Mouse (Mus musculus): ENCODE measurements around the gene Hexb.

Gene Hexb

DNA sequence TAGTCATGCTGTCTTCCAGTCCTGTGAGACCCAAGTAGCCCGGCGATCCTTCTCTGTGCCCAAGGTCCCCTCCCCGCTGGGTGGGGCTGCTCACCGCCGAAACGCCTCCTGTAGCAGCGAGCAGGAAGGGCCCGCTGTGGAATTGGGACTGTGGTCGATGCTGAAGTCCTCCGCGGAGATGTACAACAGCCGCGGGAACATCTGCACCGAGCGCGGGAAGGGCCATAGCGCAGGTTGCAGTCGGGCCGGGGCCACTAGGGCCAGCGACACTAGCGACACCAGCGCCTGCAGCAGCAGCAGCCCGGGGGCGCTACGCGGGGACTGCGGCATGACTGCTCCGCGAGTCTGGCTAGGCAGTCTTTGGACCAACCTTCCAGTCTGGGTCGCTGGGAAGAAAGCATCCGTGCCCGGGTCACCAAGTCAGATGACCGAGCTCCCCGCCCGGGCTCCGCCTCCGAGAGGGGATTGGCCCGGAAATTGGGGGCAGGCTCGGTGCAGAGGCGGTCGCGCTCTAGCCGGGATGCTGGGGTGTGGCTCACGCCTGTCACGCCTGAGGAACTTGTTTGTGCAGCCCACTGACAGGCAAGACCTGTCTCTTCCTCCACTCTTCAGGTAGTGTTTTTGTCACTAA lies at the start of gene Hexb:
TSS of gene Hexb (minus strand) at position 426 of the 631 bp plus-strand sequence.
- DNase-seq = peak; percentile 96

DNA sequence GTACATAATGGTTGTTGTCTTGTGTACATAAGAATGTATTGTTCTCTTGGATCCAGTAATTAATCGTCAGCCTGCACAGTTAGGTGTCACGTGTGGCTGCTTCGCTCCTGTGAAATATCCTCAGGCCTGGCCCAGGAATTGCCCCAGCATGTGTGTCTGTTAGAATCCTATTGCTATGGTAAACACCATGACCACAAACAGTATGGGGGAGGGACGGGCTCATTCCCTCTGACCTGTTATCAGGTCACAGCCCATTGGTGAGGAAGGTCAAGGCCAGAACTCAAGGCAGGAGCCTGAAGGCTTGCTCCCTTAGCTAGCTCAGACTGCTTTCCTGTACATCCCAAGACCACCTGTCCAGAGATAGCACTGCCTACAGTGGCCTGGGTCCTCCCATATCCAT lies 49.6 kb upstream of the Hexb start:
- DNase-seq = no peak

DNA sequence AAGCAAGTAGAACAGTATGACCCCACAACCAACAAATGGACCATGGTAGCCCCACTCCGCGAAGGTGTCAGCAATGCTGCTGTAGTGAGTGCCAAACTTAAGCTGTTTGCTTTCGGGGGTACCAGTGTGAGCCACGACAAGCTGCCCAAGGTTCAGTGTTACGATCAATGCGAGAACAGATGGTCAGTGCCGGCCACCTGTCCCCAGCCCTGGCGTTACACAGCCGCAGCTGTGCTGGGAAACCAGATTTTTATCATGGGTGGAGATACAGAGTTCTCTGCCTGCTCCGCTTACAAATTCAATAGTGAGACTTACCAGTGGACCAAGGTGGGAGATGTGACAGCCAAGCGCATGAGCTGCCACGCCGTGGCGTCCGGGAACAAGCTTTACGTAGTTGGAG lies 48.1 kb upstream of the Hexb start:
- no peak for DNase-seq

DNA sequence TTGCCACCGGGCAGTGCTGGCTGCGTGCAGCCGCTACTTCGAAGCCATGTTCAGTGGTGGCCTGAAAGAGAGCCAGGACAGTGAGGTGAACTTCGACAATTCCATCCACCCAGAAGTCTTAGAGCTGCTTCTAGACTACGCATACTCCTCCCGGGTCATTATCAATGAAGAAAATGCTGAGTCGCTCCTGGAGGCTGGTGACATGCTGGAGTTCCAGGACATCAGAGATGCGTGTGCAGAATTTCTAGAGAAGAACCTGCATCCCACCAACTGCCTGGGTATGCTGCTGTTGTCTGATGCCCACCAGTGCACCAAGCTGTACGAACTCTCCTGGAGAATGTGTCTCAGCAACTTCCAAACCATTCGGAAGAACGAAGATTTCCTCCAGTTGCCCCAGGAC lies 47.0 kb upstream of the Hexb start:
- no peak for DNase-seq

DNA sequence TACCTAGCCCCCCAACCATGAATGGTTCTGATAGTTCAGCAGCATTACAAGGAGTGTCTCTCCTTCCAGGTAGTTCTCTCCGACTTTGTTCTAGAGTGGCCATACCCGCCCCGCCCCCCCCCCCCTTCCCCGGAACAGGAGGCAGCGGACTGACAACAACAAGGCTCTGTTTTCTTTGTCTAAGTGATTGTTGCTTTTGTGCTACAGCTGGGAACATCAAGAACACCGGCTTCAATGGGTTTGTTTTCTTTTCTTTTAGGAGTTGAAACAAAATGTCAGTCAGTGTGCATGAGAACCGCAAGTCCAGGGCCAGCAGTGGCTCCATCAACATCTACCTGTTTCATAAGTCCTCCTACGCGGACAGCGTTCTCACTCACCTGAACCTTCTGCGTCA lies 46.6 kb upstream of the Hexb start:
- DNase-seq = no peak

DNA sequence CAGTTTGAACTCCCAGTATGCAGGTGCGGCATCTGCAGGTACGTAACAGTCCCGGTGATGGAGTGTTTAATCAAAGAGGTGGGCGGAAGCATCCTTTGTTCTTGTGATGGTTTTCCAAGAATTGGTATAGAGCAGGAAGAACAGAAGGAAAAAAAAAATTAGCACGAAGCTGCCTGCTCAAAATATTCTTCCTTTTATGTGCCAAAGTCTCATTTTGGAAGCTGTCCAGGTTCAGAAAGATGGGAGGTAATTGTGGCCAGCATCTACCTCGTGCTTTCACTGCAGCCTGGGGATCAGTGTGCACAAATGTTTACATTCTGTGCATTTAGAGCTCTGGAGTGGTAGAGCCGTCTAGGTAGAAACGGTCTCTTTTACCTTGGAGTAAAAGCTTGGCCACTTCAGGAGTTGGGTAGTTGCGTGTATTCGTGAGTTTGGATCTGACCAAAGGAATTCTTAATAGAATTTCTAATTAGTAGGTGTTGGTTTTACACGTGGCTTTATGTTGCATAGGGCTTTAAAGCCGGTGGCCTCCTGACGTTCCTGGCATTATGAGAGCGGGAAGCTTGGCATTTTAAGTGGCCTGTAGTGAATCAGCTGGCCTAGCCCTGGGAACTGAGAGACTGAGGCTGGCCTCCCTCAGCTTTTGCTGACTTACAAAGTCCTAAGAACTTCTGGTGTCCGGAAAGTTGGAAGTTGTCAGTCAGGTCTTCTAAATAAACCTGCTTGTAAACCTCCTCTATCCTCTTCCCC lies 46.0 kb upstream of the Hexb start:
- no peak for DNase-seq

DNA sequence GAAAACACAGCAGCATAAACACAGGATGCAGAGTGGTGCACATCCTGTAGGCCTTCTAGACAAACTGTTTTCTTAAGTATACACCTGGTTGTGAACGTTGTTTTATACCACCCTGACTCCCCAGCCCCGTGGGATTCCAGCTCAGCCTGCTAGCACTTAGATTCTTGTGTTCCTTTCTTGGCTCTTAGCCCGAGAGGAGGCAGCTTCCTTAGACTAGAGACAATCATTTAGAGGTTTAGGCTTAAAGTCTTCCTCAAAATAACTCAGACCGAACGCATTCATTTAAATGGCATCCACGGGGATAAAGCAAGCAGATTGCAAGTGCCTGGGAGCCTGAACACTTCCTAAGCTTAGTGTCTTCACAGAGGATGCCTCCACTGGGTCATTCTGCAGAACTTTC lies 44.6 kb upstream of the Hexb start:
- peak; percentile 20 for DNase-seq

DNA sequence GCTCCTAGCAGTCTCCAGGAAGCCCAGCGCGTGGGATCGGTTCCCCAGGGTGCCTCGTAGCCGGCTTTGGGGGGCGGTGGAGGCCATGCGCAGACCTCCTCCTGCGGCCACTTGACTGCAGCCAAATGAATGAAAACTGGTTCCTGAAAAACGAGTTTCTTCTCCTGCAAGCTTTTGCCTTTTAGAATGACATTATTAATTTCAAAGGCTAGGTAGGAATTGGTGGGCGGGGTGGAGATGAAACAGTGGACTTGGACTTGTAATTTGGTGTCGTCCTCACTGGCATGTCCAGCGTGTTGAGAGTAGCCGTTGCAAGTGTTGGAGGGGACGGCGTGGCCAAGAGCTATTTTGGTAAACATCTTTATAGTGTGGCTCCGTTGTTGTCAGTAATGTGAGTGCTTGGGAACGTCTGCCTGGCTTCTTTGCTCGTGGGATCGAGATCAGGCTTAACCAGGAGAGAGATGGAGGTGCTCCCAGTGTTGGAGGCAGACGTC lies 43.7 kb upstream of the Hexb start:
- DNase-seq = no peak

DNA sequence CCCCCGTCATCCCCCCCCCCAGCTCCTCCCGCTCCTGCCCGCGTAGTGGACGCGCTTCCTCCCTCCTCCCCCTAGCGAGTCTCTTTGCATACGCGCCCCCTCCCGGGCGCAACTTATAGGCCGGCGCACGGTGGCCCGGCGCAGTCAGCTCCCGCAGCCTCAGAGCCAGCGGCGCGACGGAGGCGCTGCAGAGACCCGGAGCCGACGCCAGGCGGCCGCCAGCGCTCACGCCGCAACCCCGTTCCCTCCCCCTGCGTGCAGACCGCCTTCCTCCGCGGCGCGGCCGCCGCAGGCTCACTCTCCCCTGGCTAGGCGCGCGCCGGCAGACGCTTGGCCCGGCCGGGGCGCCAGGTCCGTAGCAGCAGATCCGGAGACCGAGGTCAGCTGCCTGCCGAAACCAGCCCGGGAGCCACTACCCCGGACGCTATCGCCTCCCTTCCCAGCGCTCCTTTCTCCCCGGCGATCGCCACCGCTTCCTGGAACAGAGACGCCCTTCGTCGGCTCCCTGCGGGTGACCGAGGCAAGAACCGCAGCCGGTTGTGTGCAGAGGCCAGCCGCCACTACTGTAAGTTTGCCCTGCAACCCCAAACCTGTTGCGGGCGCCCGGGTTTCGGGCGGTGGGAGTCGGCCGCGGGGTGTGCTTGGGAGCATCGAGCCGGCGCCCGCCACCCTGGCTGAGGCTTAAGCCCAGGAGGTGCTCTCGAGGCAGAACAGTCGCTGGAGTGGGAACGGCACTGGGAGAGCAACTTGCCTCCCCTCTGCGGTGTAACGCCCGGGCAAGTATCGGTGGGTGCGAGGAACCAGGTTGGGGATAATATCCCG lies 43.0 kb upstream of the Hexb start, which contains the start of gene Enc1:
TSS of gene Enc1 (plus strand) at position 141 of the 822 bp plus-strand sequence.
- DNase-seq = peak; percentile 93

DNA sequence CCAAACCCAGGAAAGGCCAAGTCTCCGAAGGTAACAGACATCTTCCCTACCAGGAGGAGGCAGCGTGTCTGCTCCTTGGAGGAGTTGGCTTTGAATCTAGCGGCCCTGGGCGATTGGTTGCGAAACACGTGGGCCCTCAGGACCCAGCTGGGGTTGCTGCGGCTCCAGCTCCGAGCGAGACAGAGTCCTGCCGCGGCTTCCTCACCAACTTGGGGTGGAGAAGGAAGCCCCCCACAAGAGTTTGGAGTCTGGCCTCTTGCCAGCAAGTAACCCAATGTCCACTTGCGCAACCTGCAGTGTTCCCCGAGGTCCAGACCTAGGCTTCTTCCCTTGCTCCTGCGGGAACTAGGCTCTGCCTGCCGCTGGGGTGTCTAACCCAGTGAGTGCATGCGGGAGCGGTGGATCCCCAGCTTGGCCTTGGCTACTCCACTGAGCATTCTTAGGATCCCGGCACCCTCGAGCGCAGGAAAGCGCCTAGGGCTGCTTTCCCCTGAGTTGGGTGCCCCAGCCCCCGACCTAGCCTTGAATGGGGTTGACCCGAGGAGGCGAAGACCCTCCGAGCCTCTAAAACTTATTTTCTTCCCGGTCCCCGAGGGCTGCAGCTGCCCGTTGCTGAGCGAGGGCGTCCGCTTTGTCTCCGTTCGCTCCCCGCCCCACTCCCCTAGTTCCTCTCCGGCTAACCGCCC lies 42.3 kb upstream of the Hexb start:
- DNase-seq = peak; percentile 87

DNA sequence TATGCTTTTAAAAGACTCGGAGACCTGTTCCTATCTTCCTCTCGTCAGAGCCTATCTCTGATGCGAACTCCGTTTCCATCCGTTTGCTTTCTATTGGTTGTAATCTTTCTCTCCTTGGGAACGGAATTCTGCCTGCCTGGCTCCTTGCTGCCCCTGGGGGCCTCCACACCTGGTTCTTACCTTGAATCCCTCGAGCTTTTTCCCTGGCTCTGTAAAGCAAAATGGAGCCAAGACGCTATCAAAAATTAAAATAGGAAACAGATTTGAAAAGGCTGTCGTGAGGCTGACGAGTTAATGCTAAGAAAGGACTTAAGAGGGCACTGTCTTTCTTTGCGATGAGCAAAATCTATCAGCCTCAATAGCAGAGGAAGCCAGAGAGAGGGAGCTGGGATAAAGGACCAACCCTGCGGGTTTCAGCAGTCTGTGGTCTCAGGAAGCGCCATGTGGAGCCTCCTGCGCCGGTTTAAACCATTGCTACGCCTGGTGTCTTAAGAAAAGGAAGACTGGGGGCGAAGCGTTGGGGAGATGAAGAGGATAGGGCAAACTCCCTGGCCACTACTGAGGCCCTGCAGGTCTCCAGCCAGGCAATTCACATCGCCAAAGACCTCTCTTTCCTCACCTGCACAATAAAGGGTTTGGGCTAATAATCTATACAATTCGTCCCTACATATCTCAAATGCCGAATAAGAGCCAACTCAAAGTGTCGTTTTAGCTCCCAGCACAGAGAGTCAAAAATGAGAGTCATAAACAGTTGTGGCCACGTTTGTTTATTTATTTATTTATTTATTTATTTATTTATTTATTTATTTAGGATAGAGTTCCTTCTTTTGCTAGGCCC lies 41.4 kb upstream of the Hexb start:
- DNase-seq = peak; percentile 68

DNA sequence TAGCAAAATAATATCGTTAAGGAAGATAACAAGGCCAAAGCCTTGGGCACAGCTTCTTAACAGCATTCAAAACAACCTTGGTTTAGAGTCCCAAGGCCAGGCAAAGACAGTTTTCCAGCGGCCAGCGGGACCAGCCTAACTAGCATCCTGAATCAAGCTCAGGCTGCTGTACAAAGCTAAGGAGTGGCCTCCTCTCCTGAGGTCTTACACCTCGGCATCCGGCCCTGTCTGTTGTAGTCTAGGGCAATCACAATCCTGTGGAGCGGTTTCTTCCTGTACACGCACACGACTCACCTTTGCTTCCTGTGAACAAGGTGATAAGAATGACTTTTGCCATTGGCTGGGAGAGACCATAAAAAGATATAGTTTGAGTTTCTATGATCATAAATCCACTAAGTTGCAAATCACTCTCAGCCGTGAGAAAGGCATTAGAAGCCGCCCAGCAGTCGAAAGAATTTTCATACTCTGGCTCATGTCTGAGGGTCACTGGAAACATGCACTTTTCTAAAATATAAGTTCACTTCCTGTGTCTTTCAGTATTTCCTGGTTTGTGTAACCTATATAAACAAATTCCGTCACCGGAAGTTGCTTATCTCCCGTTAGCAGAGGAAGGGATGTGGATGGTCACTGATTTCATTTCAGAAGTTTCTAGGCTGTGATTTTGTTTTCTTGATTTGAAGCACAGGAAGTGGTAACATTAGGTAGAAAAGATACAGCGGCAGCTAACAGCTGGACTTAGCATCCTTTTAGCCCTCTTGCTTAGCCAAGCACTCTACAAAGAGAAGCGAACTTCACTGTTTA lies 40.2 kb upstream of the Hexb start:
- DNase-seq = peak; percentile 16

DNA sequence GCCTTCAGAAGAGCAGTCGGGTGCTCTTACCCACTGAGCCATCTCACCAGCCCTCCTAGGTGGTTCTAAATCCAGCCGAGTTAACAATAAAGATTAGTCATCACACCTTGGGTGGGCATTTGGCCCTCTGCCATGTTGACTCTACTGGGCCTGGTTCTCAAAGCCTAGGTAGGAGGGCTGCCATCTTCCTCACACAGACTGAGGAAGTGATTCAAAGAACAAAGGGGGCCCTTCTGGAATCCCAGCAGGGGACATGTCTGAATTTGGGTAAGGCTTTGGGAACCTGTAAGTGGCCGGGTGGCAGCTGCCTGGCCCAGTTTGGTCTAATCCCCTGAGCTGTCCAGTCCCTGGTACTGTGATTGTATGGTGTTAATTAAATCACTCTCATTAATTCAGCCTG lies 39.5 kb upstream of the Hexb start:
- no peak for DNase-seq

DNA sequence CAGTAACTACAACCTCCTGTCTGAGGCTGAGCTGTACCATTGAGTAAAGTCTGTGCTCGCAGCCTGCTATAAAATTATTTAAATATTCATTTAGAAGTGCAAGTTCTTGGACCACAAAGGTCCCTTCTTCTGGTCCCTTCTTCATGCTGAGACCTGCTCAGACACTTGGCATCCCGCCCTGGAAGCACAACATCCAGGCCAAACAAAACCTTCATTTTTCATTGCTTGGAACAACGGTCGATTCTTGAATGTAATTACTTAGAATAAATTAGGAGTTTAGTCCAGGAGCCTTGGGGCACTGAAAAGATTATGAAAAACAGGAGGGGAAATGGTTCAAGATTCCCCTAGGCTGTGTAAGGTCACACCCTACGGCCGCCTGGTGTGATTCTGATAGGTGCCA lies 37.8 kb upstream of the Hexb start:
- no peak for DNase-seq

DNA sequence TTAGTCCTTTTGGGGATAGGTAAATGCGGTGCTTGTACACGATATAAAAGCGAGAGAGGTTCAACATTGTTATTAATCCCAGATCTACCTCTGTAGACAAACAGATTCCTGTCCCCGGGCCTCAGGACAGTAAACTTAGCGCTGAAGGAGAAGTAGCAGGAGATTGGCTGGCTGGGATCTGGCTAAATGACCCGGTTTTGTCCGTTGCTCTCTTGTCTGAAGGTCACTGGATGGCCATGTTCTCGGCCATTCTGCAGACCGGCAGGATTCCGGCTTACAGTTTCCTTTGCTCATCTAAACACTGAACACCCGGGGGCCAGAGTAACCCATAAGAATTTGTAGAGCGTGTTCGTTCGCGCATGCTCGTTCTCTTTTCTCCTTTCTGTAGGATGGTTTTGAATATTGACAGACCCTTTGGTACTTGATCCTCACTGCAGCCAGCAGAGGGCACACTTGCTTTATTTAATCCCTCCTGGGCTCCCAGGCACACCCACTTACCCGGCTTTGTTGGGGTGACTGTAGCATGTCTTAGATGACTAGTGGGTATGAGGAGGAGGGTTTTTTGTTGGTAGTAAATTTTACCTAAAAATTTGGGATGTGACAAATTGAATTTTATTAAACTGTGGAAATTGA lies 36.7 kb upstream of the Hexb start:
- DNase-seq = peak; percentile 91

DNA sequence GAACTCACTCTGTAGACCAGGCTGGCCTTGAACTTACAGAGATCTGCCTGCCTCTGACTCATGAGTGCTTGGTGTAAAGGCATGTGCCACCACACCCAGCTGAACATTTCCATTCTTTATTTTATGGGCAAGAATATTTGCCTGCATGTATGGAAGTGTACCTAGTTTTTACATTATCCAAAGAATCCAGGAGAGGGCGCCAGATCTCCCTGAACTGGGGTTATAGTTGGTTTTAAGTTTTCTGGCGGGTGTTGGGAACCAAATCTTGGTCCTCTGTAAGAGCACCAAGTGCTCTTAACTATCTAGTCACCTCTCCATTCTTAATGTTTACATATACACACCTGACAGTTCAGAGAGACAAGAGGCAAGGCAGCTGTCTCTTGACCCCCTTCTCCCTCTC lies 34.9 kb upstream of the Hexb start:
- DNase-seq = peak; percentile 26

DNA sequence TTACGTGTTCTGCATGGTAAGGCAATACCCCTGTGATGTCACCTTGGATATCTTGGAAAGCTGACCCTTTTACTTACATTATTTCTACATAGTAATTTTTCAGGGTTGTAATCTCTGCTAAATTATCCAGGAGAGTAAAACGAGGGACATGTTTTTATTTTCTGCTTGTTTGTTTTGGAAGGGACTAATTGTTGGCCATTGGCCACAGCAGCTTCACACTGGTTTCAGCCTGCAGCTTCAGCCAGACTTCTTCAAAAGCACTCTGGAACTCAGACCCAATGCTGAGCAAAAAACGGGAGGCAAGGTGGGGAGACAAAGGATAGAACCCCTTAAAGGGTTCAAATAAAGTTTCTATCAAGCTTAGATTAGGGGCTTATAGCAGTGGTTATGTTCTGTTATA lies 31.9 kb upstream of the Hexb start:
- no peak for DNase-seq

DNA sequence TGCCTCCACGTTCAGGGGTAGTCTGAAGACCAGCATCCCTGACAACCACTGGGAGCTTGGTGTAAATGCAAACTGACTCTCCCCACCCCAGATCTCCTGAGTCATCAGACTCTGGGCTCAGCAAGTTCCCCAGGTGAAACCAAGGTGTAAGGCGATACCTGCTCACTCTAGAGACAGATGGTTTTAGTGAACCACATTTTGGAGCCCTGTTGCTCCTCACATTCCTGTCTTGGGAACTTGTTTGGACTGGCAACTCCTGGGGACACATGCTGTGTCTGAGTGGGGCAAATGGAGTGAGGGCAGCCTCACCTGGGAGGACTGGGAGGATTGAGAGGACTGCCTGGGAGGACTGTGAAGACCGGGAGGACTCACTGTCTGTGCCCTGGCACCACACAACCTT lies 29.6 kb upstream of the Hexb start:
- DNase-seq = no peak

DNA sequence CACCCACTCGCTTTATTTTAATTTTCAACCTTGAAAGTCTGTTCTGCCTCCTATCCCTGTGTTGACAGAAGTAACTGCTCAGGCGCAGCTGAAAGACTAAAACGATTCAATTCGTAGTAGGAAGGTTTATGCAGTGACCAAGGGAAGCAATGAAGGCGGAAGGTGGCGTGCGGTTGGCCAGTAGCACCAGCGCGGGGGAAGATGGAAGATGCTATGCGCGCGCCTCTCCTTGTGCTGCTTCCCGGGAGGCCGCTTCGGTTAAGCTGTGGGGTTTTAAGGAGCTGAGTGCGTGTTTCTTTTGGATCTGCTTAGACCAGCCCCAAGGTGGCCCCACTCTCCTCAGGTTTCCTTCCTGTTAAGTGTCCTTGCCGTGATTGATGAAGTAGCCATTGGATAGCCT lies 27.0 kb upstream of the Hexb start:
- DNase-seq = no peak

DNA sequence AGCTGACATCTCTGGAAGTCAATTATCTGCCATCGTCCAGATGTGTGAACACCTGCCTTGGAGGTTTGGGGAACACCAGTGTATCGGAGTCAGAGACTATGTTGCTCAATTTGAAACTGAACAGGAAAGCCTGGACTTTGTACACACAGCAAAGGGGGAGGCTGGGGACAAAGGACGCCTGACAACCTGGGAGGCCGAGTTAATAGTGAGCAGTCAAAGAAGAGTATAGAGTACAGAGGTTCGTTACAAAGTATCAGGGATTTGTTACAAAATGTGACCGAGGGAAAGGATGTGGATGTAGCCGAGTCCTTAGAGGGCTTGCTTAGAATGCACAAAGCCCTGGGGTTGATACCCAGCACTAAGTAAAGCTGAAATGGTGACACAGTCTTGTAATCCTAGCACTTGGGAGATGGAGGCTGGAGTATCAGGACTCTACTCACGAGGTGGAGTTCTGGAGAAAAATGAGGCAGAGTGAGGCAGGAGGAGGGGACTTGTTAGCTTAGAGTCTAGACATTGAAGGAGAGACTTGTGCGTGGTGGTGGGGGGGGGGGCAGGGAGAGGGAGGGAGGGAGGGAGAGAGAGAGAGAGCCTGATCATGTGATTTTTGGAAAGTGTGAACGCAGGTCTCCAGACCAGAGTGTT lies 26.3 kb upstream of the Hexb start:
- DNase-seq = no peak
